Mouse (Mus musculus): ENCODE data around the gene Fhad1. TPM values are rescaled to one million over a fixed set of nuclear protein-coding genes. Genes with fewer than 3 reads are reported as not detected.

The Fhad1 gene
- total RNA-seq, 2 experiments from 2014 or later = 0.45 to 0.79 TPM

DNA sequence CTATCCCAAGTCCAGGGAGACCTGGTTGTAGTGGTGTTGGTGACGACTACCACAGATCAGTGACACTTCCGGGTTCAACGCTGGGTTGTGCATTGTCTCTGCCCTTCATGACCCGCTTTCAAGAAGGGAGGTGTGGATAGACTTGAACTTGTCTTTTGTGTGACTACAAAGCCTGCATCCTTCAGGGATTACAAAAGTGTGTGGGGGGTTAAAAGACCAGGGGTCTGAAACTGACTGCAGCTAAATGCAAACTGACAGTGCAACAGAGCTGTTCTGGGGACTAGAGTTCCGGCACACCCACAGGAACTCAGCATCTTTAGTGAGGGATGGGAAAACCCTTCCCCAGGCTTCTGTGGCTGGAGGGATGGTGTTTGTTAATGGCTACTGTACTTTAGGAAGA is 83.4 kb downstream of the Fhad1 start:
- DNase-seq = no peak

DNA sequence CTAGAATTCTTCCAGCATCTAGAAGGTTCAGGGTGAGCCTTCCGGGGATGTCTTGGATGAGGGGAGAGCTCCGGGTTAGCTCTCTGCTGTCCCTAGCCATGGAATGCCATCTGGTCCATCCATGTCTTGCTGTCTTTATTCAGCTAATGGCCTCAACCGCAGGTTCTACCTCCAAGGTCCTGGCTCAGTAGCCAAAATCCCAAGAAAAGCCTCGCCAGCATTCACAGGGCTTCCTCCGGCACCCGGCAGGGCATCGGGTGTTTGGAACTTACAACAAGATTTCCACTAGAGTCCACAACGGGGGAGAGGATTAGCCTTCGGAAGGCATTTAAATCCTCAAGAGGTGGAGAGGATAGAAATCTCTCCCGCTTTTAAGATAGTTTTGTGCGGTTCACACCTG is 84.9 kb downstream of the Fhad1 start:
- DNase-seq = no peak

DNA sequence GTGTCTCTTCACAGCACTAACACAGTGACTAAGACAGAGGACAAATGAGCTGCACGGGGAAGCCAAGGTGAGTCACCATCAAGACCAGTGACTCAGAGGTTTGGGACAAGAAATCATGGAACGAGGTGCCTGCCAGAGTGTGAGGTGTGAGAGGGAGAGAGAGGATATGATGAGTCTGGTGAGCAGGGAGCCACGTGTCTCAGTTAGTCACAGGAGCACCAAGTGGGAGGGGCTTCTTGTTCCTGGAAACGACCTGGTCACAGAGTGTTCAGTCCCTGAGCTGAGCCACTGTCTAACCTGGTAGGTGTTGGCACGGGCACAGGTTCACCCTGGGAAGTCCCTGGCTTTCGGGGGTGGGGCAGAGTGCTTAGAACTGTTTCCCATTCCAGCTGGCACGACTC is 86.0 kb downstream of the Fhad1 start:
- DNase-seq = peak; percentile 55

DNA sequence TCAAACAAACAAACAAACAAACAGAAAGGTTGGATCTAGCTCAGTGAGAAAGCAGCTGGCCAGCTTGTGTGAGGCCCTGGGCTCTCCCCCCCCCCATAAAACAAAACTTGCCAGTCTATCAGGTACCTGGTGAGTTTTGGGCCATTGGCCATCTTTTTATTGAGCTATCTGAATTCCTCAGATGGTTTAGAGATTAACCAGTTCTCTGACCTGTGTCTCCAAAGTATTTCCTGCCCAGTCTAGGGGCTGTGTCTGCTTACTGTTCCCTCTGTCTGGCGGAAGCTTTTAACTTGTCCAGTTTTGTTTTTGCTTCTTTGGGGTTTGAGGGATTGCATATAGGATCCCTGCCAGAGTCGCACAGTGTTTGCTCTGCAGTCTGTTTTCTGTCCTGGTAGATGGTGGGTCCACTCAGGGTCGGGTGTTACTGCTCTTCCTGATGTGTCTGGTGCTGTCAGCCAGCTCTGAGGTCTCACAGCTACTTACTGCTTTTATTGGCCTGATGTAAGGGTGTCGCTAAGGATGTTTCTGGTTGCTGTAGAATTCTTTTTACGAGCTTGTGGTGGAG is 89.0 kb downstream of the Fhad1 start:
- no peak for DNase-seq

DNA sequence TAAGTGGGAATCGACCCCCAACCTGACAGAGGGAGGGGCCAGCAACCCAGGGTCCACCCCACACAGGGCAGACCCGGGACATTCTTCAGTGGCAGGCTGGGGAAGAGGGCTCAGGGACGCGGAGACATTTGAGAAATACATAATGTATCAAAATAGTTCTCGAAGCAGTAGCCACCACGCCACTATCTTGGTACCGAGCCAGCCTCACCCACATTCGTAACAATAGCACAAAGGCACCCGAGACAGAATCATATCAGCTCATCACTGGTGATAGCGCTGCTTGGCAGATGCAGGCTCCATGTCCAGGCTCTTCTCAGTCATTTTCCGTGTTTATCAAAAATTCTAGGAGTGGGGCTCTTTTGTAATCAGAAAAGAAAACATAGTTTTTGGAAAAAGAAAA is 90.9 kb downstream of the Fhad1 start:
- DNase-seq = no peak

DNA sequence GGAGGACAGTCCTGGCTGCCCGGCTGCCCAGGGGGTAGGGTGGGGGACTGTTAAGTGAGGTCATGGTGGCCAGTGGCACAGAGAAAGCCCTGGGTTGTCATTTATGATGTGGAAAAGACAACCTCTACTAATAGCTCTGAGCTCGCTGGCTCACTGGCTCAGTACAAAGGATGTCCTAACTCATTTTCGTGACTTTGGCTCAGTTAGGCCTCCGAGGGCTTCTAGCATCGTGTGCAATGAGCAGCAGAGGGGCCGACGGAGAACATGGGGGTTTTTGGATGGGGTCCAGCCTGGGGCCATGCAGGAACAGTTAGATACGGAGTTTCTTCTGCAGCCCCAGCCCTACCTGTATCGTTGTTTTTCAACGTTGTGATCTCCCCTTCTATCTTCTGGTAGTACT is 94.5 kb downstream of the Fhad1 start:
- DNase-seq = no peak

DNA sequence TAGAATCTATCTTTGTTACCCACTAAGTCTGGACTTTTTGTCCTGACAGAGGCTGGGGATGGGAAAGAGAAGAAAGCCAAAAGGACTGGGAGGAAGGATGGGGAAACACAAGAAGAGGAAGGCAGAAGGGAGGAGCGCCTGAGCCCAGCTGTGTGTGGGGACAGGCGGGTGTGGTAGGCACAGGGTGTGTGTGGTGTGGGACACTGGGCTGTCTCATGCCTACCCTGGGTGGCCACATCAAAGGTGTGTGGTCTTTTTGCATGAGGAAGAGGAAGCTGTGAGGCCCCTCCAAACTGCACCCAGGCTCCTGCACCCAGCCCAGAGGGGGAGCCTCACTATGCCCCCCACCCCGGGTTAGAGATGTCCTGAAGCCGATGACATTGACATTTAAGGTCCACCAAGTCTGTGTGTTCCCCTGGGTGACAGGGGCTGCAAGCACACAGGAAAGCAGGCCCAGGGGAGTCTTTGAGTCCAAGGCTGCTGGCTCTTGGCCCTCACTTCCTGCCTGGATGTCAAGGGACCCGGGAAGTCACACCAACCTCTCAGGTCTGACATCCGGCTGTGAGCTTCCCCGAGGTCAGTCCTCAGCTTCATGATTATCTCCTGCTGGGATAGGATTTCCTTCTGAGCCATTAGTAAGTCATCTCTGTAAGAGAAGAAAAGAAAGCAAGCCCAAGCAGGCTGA is 97.0 kb downstream of the Fhad1 start:
- no peak for DNase-seq

DNA sequence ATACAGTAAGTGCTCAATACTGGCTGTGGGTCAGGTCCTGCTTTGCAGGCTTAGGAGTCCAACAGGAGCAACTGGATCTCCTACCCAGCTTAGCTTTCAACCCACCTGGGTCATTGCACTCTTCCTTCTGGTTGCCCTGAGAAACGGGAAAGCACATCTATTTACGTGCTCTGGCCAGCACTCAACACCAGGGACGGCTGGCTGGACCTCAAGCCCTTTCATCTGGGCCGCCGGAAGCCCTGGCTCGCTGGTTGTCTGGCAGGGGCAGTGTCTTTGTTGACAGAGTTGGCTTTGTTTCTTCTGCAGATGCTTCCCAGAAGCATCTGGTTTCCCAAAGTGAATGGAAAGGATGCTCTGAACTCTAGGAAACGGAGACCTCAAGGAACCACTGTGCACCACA is 100.8 kb downstream of the Fhad1 start:
- peak; percentile 59 for DNase-seq

DNA sequence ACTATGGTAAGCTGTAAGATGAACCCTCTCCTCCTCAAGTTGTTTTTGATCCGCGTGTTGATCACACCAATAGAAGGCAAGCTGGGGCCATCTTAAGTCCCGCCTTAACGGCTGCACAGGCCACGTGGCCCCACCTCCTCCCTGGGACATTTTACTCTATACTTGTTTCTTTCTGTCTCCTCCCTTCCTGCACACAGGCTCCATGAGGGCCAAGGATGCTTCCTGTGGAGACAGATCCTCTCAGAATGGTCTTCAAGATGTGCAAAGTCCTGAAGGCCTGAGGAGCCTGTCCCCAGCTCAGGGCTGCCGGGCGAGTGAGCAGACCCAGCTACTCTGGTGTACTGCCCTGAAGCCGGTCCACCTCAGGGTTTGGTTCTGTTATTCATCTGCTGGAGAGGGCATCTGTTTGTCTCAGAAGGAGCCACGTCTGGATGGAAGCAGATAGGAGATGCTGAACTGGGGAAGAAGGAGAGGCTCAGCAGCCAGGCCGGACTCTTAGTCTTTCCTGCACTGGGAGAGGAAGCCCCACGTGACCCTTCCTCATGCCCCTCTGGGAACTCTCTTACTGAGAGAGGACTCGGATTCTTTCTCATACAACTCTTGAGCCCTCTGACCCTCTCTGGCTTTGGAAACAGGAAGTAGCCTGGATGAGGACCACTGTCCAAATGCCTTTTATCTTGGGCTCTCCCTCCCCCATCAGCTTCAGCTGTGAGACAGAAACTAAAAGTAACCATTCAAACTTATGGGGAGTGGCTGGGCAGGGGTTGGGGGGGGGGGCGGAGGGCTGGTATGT is 101.5 kb downstream of the Fhad1 start:
- DNase-seq = no peak

DNA sequence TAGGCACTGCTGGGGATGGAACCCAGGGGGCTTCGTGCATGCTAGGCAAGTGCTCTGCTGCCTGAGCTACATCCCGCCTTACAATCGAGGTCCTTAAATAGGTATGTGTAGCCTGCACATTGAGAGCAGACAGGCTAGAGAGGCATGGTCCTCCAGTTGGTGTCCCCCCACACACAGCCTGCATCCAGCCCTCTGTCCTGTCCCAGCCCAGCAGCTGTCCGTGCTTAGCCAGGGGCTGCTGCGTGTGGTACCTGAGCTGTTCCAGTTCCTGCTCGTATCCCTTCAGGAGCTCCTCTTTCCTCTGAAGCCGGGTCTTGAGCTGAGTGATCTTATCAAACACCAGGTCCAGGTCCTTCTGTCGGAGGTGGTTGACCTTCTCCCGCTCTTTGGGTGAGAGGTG is 110.2 kb downstream of the Fhad1 start:
- no peak for DNase-seq

DNA sequence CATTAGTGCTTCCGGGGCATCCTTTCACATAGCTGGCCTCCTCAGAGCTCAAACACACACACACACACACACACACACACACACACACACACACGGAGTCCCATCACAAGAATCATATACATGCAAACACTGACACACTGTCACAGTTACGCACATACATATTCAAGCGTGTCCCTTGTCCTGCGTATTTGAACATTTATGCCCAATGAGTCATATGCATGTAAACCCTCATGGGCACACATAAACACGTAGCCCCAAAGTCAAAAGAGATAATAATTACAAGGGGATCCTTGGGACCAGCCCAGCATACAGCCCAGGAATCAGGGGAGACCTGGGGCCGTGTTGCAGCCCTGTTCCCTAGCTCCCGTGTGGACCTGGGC is 112.4 kb downstream of the Fhad1 start:
- DNase-seq = no peak

DNA sequence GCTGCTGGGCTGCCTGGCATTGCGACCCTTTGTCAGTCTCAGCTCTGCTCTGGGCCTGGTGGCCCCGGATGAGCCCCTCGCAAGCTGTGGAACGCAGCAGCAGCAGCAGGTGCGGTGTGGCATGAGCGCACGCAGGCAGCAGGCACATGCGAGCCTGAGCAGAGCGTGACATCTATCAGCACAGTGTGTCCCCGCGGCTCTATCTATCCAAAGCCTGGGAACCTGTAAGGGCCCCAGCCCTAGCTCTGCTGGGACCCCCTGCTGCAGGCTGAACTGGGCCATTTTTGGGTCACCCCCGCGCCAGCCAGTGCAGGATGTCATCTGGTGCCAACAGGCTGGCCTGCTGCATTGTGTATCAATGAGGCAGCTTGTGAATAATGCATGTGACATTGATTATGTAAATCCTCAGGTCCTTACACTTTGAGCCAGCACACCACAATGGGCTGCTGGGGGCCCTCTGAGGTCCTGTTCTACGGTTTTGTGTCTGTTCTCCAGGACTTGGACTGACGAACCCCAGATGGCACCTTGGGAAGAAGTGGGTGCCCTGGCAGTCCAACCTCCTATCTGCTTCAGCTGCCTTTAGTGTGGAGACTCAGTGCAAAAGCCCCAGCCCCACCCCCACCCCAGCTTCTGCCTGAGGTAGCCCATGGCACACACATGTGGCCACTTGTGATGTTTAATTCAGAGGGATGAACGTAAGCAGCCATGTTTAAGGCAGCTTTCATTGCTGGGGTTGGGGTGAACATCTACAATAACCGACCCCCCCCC is 113.0 kb downstream of the Fhad1 start:
- DNase-seq = no peak

DNA sequence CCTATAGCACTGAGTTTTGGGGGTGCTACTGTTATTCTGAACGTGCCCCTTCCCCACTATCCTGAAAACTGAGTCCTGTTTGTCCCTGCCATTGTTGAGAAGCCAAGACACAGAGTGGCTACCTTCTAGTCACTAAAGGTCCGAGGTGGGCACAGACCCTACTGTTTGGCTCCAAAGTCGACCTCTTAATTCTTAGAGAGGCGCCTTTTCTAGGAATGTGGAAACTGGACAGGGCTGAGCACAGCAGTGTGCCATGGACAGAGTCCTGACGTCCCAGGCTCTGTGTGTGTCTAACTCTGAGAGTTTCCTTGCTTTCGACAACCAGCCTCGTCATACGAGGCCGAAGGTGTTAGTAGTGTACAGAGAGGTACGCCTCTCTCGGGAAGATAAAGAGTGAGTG is 114.5 kb downstream of the Fhad1 start:
- DNase-seq = no peak

DNA sequence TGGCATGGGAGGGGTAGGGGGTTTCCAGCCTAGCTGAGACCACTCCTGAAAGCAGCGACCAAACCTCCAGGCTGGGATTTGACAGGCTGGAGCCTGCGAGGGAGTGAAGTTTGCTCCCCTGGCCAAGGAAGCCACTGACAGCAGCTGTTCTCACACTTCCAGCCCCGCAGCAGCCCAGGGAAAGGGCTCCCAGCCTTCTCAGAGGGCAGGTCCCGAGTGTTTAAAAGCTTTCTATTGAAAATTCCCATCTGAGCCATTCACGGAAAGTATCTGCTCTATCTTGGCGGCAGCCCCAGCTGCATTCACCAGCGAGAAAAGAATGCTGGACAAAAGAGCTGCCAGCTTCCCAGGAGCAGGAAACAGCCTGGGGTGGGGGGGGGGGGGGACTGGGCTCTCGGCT is 114.9 kb downstream of the Fhad1 start:
- no peak for DNase-seq

DNA sequence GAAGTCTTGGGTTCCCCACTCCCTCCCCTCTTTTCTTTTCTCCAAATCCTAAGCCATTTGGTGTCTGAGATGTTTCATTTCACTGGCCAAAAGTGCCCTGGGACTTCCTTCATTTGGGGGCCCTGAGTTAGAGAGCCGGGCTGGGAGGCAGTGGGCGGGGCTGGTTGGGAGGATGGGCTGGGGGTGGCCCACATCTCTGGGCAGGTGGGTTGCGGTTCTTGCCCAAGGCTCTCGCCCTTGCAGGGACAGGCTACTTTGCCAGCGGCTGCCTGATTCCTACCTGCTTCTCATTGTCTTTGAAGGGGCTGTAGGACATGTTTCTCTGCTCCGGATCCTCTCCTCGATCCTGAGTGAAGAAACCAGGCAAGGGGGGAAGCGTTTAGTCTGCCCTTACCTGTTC is 116.0 kb downstream of the Fhad1 start:
- DNase-seq = no peak

DNA sequence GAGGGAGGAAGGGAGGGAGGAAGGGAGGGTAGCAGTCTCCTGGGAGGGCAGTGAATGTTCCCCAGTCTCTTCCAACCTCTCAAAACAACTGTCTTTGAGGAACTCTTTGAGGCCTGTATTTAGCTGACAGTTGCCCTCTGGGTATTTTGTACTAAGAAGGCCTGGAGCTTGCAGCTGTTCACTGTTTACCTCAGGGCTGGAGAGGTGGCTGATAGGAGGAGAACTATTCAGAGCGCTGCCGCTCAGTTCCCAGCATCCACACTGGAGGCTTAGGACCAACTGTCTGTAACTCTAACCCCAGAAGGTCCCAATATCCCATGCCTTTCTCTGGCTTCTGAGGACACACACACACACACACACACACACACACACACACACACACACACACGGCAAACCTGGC is 117.0 kb downstream of the Fhad1 start:
- no peak for DNase-seq

DNA sequence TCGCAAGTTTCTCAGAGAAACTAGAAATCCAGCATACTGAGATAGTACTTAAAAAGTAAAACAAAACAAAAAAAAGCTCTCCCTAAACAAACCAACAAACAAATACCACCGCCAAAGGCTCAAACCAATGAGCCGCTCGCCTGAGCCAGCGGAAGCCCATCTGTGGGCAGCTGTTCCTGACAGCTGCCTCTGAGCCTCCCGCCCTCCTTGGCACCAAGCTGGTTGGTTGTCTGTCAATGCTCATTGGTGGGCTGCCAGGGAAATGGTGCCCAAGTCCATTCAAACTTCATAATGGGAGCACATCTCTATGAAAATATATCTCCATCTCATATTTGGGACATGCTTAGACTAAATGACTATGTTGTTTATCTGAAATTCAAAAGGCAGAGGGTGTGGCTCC is 117.7 kb downstream of the Fhad1 start:
- DNase-seq = no peak

DNA sequence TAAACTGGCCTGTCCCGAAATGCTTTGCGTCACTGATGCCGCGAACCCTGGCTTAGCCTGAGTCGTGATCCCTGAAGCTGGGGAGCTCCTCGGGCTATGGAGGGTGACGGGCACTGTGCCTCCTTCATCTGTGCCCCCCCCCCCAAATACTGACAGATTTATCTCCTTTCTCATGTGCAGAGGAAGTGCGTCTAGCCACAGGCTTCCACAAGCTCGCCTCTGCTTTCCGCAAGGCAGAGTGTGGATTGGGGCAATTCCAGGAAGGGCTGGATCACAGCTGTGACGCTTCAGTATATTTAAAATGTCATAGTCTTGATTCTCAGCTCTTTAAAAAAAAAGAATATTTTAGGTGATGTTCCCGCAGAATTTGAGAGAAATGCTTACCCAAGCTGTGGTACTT is 119.1 kb downstream of the Fhad1 start:
- no peak for DNase-seq

DNA sequence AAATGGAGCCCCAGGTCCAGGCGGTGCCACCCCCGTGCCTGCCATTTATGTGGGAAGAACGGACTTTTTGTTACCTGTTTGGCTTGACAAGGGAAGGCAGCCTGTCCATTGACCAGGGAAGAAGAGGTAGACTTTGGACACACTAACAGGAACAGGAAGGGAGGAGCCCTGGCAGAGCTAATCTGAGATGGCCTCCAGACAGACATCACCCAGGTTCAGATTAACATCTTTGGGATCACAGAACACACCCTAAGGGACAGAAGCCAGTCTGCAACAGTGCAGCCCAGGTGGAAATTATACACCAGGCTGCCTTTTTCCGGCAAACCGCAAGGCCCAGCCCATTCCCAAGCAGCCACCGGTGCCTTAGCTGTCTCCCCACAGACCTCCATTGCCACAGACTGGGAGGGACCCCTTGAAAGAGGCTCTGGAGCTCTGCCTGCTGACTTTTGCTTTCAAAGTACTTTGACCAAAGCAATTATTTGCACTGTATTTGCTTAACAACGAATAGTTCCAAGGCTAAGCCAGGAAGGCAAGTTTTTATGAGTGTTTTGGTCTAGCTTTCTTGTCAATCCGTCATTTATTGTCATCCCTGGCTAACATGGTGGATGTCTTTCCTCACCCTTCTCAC is 121.6 kb downstream of the Fhad1 start:
- DNase-seq = no peak

DNA sequence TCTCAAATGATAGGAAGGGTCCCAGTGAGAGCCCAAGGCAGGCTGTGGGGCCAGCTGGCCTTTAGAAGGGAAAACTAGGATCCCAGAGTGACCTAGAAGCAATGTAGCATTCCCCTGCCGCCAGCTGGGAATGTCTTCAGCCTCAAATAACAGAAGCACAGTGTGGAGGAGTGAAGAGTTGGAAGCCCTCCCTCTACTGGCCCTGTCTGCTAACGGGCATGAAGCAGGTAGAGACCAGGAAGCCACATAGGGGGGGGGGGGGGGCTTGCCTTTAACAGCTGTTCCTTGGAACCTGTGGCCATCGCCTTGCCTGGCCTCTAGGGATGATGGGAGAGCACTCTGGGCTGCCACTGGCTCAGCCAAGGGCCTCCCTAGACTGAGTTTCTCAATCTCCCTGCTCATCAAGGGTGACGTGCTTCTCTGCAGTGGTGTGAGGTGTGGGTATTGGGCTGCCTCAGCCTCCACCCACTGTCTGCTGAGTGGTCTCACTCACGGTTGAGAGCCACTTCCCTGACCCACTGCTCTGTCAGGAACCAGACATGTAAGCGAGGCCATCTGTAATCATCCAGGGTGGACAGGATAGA is 128.4 kb downstream of the Fhad1 start:
- DNase-seq = no peak

DNA sequence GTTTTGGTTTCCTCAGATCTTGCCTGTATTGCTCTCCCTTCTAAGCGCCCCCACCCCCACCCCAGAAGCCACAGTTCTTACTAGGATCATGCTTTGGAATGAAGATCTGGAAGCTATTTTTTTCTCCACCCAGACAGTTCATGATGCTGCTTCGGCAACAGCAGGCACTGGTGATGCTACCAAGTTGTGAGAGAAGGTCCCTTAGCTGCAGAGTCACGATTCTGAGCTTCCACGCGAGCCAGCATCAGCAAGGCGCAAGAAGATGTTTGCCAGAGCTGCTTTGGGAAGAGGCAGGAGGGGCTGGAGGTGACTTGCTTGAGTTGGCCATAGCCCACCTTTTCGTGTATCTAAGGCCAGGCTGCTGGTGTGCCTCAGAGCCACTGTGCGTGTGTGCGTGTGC is 129.4 kb downstream of the Fhad1 start:
- DNase-seq = no peak

DNA sequence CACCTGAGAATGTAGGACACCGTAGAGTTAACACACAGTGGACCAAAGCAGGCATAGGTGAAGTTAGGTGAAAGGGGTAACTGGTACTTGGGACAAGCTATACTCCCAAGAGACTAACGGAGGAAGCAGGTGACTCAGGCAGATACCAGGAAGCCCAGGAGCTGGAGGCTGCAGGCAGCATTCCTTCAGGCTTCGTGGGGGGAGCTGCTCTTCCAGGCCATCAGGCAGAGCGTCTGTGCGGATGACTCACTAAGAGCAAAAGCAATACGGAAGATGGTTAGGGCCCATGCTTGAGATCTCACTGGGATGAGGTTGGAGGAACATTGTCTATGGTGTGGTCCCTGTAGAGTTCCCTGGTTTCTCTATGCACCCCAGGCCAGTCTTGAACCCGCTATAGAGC is 132.0 kb downstream of the Fhad1 start:
- DNase-seq = no peak

All from adrenal gland, postnatal 10 days (tissue).